Mouse (Mus musculus) neural tube, embryonic 14.5 days (tissue): ENCODE results near the gene Mtif2. TPM values are rescaled to one million over a fixed set of nuclear protein-coding genes. Genes with fewer than 3 reads are reported as not detected.

Experiments
- polyA plus RNA-seq: library from polyadenylated mRNA; unstranded; fragments of >200 nt; fragmentation: Nextera tagmentation; extraction: Ambion mirVana; gene quantifications from 2 replicates; pipeline ENCODE4 v1.2.1, GENCODE M21; 2014

Mtif2 gene
- polyA plus RNA-seq, 1 experiment from 2014 or later: 48.5 TPM

Other genes starting within 250 kb of the Mtif2 start
- 68.2 and 75.1 TPM in 2 replicates for gene Ccdc88a, start 152.8 kb upstream of the Mtif2 start, polyA plus RNA-seq
- 14.8 and 18.0 TPM in 2 replicates for gene Prorsd1, start 11.4 kb upstream of the Mtif2 start, polyA plus RNA-seq
- 0.17 and 0.30 TPM in 2 replicates for gene Clhc1, start 21.5 kb downstream of the Mtif2 start, polyA plus RNA-seq
- 605 and 689 TPM in 2 replicates for gene Rps27a, start 21.7 kb downstream of the Mtif2 start, polyA plus RNA-seq
- 91.9 and 99.9 TPM in 2 replicates for gene Rtn4, start 166.5 kb downstream of the Mtif2 start, polyA plus RNA-seq